Mouse (Mus musculus): ENCODE results near the gene Nr2e1. TPM values are rescaled to one million over a fixed set of nuclear protein-coding genes. Genes with fewer than 3 reads are reported as not detected.

Nr2e1 gene
- total RNA-seq, 2 experiments from 2014 or later: not detected

DNA sequence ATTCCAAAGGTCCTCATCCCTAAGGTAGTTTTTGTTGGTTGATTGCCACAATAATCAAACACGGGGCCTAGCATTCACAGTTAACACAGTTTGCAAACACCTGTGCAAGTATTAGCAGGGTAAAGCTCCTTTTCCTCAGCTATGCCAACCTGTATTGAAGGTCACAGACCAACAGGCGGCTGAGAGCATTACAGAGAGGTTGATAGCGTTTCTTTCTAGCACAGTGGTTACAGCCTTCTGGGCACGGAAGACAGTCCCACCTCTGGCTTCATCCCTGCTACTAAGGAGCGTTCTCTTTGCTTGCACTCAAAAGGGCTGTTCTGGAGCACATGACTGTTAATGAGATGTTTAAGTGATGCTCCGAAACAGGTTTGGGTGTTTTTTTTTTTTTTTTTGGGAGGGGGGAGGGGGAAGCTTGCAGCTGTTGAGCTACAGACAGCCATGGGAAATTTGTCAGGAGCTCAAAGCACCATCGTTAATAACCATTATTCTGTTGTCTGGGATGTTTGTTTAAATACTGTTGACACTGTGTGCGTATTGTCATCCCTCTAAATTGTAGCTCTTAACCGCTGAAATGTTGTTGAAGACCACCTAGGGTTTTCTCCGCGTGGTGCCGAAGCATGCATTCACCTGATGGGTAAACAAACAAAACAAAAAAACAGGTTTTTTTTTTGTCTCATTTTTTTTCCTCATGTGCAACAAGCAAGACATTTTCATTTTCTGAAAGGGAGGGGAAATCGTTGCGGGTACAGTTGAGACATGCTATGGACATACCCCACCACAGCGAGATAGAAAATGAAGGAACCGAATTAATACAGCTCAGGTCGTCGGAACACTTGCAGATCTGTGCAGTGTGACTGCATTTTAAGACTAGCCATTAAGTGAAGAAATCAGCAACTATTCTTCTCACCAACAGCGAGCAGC lies 7.1 kb upstream of the Nr2e1 start:
- no peak for ATAC-seq (replicated peaks; ENCODE audit: low FRiP score, low TSS enrichment, poor library complexity, severe bottlenecking)

DNA sequence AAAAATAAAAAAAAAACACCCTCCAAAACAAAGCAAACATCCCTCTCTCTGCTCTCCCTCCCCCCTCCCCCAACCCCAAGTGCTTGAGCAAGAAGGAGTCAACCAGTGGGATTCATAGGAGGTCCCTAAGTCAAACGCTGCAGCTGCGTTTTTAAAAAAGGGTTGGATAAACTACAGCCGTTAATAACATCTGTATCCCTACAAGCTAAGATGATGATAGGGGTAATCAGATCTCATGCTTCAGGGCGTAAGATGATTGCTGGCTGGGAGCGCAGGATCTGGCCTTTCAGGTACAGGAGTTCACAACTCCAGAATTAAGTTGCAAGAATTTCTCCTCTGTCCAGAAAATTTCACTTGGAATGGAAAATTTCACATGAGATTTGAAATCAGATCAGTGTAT lies 6.1 kb upstream of the Nr2e1 start:
- ATAC-seq (replicated peaks; ENCODE audit: low FRiP score, low TSS enrichment, poor library complexity, severe bottlenecking): no peak

DNA sequence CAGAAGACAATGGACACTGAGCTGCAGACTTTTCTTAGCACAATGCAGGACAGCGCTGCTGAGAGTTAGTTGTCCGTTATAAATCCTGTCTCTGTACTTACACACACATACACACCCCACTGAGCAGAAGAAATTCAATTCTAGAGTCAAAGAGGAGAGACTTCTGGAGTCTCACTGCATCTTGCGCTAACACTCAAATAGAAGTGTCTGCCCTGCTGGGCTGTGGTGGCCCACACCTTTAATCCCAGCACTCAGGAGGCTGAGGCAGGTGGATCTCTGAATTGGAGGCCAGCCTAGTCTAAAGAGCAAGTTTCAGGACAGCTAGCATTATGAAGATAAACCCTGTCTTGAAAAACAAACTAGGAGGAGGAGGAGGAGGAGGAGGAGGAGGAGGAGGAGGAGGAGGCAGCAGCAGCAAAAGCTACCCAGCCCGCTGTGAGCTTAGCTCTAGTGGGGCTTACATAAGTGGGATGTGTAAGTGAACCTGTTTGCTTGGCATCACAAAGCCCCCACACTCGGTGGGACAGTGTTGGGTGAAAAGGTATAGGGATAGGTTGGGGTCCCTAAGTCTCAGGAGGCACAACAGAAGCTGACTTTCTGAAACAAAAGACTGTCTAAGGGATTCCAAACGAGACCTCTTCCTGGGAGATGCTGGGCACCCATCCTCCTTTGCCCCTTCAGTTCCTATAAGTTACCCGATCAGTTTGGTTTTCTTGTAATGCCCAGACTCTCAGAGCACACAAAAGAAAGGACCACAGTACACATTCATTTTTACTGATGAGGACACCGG lies 4.7 kb upstream of the Nr2e1 start:
- no peak for ATAC-seq (replicated peaks; ENCODE audit: low FRiP score, low TSS enrichment, poor library complexity, severe bottlenecking)

DNA sequence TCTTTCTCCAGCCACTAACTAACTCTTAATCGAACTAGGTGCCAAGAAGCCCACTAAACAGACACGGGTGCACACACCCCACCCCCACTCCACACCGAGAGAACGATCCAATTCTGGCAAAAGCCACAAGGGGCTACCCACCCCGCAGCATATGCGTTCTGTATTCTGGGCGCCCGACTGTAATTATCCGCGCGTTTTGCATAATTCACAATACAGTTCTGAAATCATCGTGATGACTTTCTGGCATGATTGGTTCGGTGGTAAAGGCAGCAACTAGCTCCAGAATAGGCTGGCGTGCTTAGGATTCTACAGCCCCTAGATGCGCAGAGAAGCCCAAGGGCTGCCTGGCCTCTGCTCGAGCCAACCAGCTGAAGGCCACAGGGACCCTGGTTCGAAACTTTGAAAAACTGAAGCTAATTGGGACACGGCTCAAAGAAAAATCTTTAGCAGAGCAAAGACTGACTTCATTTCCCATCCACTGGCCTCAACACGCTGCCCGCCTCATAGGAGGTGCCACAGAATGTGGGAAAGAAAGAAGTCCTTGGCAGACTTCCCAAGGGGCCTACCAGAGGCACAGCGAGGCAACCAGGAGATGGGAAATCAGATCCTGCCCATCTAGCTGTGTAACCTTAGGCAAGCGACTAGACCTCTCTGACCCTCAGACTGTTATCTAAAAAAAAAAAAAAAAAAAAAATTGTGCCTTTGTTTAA lies 2.3 kb upstream of the Nr2e1 start:
- no peak for ATAC-seq (replicated peaks; ENCODE audit: low FRiP score, low TSS enrichment, poor library complexity, severe bottlenecking)

DNA sequence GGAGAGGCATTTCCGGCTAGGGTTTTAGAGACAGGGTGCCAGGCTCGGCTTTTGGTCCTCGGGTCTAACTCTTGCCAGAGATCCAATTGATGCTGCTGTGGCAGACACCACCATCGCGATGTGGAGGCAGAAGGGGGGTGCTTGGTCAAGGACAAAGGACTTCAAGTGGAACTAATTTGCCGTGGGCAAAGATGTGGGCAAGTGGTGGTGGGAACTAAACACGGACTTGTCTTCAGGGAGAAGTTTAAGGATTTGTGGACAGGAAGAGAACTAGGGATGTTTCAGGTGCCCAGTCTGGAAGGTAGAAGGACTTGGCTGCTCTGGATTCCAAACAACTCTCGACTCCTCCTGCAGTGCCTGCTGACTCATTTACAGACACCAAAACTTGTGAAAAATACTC lies 1.7 kb upstream of the Nr2e1 start:
- ATAC-seq (replicated peaks; ENCODE audit: low FRiP score, low TSS enrichment, poor library complexity, severe bottlenecking): no peak

DNA sequence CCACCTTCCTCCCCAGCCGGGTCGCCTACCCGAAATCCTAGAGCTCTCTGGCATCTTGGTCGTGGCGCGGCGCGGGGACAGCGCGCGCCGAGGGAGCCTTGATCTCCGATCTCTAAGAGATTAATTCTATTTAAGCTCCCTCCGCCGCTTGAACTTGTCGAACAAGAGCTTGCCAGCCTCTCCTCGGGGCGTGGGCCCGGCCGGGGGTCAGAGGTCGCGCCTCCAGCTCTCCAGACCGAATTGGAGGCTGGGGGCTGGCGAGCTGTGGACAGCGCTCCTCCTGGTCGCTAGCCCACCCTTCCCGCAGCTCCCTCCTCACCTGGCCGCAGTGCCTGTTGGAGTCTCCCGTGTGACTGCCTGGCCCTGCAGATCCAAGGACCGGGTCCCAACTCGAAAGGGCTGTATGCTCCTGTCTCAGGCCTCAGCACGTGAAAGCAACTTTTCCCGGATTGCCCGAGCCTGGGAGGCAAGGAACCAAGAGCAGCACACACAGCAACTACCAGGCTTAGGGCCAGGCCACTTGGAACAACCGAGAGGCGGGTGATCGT lies 1.1 kb upstream of the Nr2e1 start:
- ATAC-seq (replicated peaks; ENCODE audit: low FRiP score, low TSS enrichment, poor library complexity, severe bottlenecking): no peak

DNA sequence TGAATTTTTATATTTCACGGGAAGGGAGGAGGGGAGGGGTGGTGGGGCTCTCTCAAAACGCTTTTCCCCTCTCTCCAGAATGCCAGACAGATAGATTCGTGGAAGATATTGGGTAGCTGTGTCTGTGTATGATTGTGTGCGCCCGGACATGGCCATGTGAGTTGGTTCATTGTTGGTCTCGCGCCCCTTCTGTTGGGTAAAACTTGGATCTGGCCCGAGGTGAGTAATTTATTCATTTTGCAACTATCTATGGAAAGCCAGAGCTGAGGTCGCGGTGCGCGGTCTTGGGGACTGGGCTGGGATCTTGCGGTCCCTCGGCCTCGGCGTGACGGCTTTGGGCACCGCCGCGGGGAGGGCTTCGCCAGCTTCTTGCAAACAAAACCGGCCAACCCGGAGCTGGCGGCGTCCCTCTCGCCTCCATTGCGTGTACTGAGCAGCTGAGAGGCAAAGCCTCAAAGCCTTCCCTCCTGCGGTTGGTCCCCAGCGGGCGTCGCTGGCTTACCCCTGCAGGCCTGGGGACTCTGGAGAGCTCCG lies 537 bp upstream of the Nr2e1 start:
- ATAC-seq (replicated peaks; ENCODE audit: low FRiP score, low TSS enrichment, poor library complexity, severe bottlenecking): no peak

DNA sequence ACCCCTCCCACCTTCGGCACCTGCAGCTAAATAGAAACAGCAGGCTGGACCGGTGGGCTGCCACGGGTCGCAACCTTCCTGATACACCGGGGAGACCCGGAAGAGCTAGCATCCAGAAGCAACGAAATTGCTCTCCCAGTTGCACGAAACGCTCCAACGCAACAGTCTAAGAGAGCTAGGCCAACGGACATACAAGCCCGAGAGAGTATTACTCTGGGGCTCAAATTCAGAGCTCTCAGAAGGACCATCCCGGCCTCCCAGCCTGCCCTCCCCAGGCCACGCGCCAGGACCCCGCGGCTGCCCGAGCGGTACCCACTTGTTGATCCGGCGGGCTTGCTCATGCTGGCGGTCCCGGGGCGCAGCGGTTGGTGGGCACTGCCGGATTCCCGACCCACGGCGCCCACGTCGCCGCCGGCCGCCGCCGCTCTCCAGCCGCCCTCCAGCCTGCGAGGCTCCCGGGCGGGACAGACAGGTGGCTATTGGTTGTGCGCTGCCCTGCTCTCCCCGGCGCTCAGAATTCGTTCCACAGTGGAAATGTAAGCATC lies 794 bp downstream of the Nr2e1 start:
- no peak for ATAC-seq (replicated peaks; ENCODE audit: low FRiP score, low TSS enrichment, poor library complexity, severe bottlenecking)

DNA sequence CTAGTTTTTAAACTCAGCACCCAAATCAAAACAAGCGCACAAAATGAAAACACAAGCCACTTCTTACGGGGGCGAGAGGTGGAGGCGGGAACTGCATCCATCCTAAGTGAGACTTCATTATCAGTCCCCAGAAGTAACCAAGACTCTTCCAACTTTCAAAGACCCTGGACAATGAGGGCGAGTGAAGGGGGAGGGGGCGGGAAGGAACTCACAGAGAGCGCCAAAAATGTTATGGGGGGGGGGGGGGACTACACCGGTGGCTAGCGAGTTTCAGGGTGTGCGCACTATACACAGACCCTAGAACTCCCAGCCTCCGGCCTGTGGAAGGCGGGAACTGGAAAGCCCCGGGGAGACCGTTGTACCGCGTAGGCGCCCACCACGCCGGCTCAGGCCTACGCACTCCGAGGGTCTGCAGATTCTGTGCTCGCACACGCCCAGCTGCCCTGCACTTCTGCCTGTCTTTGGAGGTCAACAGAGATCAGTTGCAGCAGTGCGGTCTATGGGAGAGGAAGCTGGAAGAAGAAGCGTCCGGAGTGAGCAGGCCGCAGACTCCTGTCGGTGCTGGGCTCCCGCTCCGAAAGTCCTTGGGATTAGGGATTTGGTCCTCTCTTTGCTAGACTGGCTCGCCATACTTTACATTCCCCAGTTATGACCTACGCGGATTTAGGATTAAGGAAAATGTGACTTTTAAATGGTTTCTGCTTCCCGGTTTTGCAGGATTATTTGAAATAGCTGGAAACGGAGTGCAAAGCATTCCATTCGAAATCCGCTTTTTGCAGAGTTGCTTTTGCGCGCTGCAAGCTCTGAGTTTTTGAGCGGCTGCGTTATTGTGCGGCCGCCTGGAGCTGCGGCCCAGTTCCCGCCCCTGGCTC lies 1.5 kb downstream of the Nr2e1 start:
- ATAC-seq (replicated peaks; ENCODE audit: low FRiP score, low TSS enrichment, poor library complexity, severe bottlenecking): no peak

DNA sequence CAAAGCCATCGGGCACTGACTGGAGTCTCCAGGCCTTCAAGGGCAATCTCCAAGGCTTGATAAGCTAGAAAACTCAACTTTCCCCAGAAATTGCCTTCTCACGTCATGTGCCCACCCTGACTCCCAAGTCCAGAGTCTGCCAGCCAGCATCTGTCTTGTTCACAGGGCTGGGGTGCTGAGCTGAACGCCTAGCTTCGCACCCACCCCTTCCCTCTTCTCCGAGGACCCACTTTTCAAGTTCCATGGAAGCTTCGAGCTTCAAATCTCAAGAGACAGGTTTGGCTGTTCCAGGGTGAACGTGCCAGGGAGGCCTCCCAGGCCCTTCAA lies 2.5 kb downstream of the Nr2e1 start:
- no peak for ATAC-seq (replicated peaks; ENCODE audit: low FRiP score, low TSS enrichment, poor library complexity, severe bottlenecking)

DNA sequence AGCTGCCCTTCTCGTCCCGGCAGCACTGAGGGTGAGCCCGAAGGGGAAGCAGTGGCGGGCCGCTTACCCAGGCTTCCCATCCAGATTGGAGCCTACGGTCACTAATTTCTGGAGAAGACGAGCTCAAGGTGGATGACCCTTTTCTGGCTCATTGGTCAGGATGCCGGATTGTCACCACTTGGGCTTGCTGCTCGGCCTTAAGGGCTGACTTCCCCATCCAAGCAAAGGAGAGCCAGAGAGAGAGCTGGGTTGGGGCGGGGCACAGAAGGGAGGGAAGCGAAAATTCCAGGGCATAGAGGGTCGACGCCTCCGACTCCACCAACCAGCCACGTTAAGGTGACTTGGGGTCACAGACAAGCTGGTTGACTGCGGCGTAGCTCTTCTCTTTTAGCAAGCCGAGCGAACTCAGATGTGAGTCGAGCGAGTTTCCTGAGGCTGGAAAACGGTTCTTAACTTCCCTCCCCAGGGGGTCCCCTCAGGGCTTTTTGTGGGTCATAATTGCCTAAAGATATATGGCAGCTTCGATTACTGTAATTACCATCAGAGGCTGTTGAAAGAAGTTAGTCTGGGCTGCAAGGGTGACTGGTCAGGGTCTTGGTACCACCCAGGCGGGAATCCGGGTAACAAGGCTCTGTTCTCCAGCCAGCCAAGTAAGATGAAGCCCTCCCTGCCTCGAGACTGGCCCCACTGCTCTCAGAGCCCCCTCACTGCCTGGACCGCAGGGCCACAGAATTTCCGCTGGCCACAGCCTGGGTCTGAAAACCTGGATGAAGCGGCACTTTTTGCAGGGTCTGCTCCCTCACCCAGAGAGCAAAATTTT lies 3.1 kb downstream of the Nr2e1 start:
- no peak for ATAC-seq (replicated peaks; ENCODE audit: low FRiP score, low TSS enrichment, poor library complexity, severe bottlenecking)

DNA sequence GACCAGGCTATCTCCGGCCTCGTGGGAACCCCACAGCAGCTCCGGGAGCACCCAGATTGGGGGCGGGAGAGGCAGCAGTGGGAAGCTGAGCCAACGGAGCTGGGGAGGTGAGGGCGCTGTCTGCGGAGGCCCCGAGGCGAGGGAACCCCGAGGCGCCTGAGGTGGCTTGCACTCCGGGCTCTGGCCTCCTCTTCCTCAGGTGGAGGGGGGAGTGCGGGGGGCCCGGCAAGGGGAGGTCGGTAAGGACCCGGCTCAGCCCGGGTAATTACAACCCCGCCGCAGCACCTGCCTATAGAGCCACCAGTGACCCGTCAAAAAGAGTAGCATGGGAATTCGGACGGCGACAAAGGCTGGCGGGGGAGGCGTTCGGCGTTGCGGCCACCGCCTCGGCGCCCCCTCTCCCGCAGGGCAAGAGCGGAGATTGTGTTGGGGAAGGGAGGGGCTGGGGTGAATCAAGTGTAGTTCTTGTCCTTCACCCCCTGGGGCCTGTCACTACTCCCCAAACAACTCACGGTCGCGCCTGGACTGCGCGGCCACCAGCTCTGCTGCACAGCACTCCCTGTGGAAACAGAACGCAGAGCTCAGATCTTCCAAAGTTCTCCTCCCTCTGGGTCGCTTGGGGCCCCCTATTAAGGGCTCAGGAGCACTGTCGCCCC lies 3.8 kb downstream of the Nr2e1 start:
- 0 out of 2 replicates have a peak, but pooled peaks have one; percentile 33 for ATAC-seq (replicated peaks; ENCODE audit: low FRiP score, low TSS enrichment, poor library complexity, severe bottlenecking)

DNA sequence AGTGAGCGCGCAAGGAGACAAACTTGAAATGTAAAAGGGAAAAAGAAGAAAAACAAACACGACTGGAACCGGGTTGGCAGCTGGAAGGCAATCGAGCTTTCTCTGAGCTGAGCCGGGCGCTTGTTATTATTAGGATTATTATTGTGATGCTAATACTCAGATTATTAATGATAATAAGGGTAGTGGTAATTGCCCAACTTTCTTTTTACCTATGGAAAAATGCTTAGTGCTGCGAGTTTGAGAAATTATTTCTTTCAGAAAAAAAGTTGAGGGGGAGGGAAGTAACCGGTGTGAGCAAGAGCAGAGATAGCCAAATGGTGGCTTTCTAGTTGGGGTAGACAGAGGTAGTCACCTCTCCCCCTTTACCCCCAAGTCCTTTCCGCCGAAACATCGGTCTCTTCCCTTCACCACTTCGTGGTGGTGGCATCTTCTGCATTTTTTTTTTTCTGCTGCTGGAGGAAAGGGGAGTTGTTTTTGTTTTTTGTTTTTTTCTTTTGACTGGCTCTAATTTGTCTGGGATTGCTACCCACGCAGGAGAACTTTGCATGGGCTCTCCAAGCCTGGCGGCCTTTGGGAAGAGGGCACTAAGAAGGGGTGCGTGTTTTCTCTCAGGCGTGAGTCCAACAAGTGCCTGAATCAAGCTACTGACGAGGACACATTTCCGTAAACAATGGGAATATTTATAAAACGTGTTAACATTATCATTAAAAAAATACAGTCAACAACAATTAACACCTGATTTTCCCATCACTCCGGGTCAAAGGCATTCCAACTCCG lies 4.5 kb downstream of the Nr2e1 start:
- no peak for ATAC-seq (replicated peaks; ENCODE audit: low FRiP score, low TSS enrichment, poor library complexity, severe bottlenecking)

DNA sequence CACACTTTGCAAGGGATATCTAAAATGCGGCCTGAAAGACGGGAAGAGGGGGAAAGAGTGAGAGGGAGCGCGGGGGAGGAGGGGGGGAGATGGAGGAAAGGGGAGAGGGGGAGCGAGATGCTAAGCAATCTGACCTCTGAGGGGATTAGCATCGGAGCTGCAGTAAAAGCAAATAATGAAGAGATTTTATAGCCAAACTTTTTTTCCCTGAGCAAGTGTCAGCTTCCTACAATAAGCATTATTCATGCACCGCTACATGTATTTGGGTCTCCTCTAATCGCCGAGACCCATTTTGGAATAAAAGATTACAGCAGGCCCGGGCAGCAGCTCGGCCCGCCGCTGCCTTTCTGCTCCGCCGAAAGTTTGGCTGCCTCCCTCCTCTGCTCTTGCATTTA lies 5.2 kb downstream of the Nr2e1 start:
- no peak for ATAC-seq (replicated peaks; ENCODE audit: low FRiP score, low TSS enrichment, poor library complexity, severe bottlenecking)

DNA sequence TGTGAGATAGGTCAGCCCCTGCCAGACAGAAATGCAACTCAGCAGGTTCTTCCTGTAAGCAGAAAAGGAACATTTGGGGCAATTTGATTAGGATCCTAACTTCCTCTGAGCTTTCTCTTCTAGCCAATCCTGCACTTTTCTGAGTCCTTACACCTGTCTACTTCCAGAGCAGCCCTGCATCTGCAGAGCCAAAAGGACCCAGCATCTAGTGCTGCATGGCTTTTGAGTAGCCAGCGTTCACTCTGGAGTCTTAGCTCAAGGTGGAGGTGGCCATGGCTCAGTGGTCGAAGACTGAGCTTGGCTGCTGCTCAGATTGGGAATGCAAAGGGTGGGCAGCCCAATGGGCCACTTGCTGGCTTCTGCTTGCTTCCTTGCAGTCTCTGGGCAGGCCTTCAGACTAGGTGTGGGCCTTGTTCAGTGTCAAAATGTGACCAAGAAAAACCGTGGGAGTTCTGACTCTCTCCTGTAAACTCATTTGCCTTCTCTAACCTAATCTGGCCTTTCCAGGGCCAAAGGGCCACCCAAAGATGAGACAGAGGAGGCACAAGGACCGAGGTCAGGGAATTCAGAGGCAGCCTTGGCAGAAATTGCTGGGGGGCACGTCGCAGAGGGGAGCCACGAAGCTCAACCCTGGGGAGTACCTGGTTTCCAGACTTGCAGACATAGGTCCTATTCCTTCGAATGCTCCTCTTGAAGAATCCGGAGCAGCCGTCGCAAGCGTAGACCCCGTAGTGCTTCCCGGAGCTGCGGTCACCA lies 5.7 kb downstream of the Nr2e1 start:
- no peak for ATAC-seq (replicated peaks; ENCODE audit: low FRiP score, low TSS enrichment, poor library complexity, severe bottlenecking)

DNA sequence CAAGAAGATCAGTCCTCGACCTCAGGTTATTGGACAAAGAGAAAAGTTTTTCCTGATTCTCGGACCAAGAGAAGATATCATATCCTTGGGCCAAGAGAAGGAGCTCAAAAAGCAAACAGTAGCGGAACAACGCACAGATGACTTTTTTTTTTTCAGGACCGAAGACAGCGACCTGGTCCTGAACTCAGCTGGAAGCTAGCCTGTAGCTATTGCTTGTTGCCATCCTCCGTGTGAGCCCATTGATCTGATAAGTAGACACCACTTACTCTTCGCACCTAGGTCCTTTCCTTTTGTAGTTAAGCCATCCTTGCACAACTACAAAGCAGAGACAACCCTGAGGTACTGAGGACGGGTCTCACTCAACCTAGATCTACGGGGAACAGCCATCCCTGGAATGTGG lies 8.8 kb downstream of the Nr2e1 start:
- peak; percentile 67 for ATAC-seq (replicated peaks; ENCODE audit: low FRiP score, low TSS enrichment, poor library complexity, severe bottlenecking)

All from megakaryocyte-erythroid progenitor cell, adult 5-6 weeks (primary cell).